Mouse (Mus musculus) midbrain, embryonic 13.5 days (tissue): ENCODE data around the gene Mgll. TPM values are rescaled to one million over a fixed set of nuclear protein-coding genes. Genes with fewer than 3 reads are reported as not detected.

ENCODE experiments used
- ATAC-seq: fragments of 200-750 bp; cut with Nextera tagmentation; 2 replicates; pipeline ENCODE4 v1.8.0; 2017; ENCODE audit warnings: mild to moderate bottlenecking, moderate TSS enrichment, moderate library complexity
- H3K27ac ChIP-seq: fragments of 300-500 bp; sonication (generic); 2 replicates; pipeline ENCODE4 v1.5.1; 2015; ENCODE audit warnings: inconsistent platforms, mild to moderate bottlenecking, moderate library complexity
- H3K27me3 ChIP-seq: fragments of 300-500 bp; sonication (generic); 2 replicates; pipeline ENCODE4 v1.6.1; 2015; ENCODE audit warnings: mild to moderate bottlenecking, inconsistent platforms
- H3K36me3 ChIP-seq: fragments of 300-500 bp; sonication (generic); 2 replicates; pipeline ENCODE4 v1.6.1; 2015; ENCODE audit warnings: mild to moderate bottlenecking, inconsistent platforms
- H3K4me1 ChIP-seq: fragments of 300-500 bp; sonication (generic); replicated peaks from 2 replicates; pipeline ENCODE4 v1.6.1; 2015; ENCODE audit warnings: inconsistent platforms
- H3K4me2 ChIP-seq: fragments of 300-500 bp; sonication (generic); replicated peaks from 2 replicates; pipeline ENCODE4 v1.6.1; 2015; ENCODE audit warnings: moderate library complexity, mild to moderate bottlenecking, inconsistent platforms
- H3K4me3 ChIP-seq: fragments of 300-500 bp; sonication (generic); replicated peaks from 2 replicates; pipeline ENCODE4 v1.5.1; 2015; ENCODE audit warnings: mild to moderate bottlenecking, inconsistent platforms
- H3K9ac ChIP-seq: fragments of 300-500 bp; sonication (generic); replicated peaks from 2 replicates; pipeline ENCODE4 v1.6.1; 2015; ENCODE audit warnings: mild to moderate bottlenecking, inconsistent platforms
- H3K9me3 ChIP-seq: fragments of 300-500 bp; sonication (generic); 2 replicates; pipeline ENCODE4 v1.6.1; 2016; ENCODE audit warnings: mild to moderate bottlenecking, inconsistent platforms
- WGBS: fragments of 180-500 bp; shearing (Covaris S2); methylation state at CpG from one replicate; pipeline ENCODE4 v1.1.7; 2015; 5-methylcytosine and 5-hydroxymethylcytosine counted together
- polyA plus RNA-seq: library from polyadenylated mRNA; unstranded; fragments of >200 nt; fragmentation: Nextera tagmentation; extraction: Ambion mirVana; gene quantifications from 2 replicates; pipeline ENCODE4 v1.2.1, GENCODE M21; 2015

Mgll gene
- polyA plus RNA-seq, 1 experiment from 2014 or later: 7.4 TPM

GRCm38 (mm10) chr6:88722906-88723305 is 1.3 kb upstream of the Mgll start:
- H3K4me2 ChIP-seq: no peak overlapping the region
- no peak overlapping the region for H3K9ac ChIP-seq
- 88% methylated on average over 2 of the region's 2 CpGs for WGBS
- H3K4me3 ChIP-seq: no peak overlapping the region
- no peak overlapping the region for H3K27ac ChIP-seq
- H3K36me3 ChIP-seq: no peaks in the 10 kb centered on the region
- H3K4me1 ChIP-seq: peaks cover 10% of the 10 kb centered on the region; the same call in 1 of the 2 replicates
- ATAC-seq: no peak
- peaks cover 55% of the 10 kb centered on the region for H3K27me3 ChIP-seq
- no peaks in the 10 kb centered on the region for H3K9me3 ChIP-seq

DNA sequence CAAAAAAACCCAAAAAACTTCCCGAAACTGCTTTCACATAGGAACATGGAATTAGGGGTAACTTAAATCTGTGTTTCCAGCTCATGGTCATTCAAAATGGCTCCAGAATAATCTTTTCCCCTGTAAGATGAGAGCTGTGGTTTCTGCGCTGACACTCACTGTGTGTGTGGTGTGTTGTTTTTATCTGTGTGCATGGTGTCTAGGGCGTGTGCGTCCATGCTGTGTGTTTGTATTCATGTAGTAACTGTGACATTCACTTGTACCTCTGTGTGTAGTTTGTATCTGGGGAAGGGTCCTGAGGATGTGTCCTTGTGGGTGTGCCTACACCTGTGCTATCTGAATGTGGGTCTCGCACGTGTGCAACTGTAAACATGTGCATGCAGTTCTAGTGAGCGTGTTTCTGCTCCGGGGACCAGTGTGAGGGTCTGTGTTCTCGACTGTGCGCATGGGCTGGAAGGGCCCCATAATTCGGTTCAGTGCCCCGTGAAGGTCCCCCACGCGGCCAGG is 353 bp upstream of the Mgll start:
- Histone ChIP-seq H3K4me1 (peaks cover 13% of the 10 kb centered on the region; the same call in 1 of the 2 replicates), H3K9me3 (no peaks in the 10 kb centered on the region), H3K27ac (no peak overlapping the region), H3K4me3 (peak overlapping the region; percentile 63), H3K36me3 (no peaks in the 10 kb centered on the region), H3K9ac (peak overlapping the region; percentile 75), H3K4me2 (peak overlapping the region; percentile 96), H3K27me3 (peaks cover 58% of the 10 kb centered on the region)
- ATAC-seq: peak; percentile 77
- 36% methylated on average over 14 of the region's 14 CpGs for WGBS

DNA sequence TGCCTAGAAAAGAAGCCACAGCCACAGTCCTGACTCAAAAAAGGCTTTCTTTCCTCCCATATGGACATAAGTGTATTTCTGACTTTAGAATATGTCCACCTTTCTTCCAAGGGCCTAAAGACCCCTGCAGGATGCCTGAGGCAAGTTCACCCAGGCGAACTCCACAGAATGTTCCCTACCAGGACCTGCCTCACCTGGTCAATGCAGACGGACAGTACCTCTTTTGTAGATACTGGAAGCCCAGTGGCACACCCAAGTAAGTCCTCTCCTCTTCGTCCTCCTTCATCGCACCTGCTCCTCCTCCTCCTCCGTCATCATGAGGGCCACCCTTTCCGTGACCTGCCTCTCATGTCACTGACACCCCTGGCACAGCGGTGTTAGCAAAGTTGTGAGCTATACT is 1.4 kb downstream of the Mgll start:
- H3K4me2 ChIP-seq: no peak overlapping the region
- no peak for ATAC-seq
- 64% methylated on average over 7 of the region's 7 CpGs for WGBS
- H3K27me3 ChIP-seq: peaks cover 62% of the 10 kb centered on the region
- H3K4me3 ChIP-seq: no peak overlapping the region
- peaks cover 13% of the 10 kb centered on the region; the same call in 1 of the 2 replicates for H3K4me1 ChIP-seq
- H3K9me3 ChIP-seq: no peaks in the 10 kb centered on the region
- no peak overlapping the region for H3K9ac ChIP-seq
- no peaks in the 10 kb centered on the region for H3K36me3 ChIP-seq
- no peak overlapping the region for H3K27ac ChIP-seq

DNA sequence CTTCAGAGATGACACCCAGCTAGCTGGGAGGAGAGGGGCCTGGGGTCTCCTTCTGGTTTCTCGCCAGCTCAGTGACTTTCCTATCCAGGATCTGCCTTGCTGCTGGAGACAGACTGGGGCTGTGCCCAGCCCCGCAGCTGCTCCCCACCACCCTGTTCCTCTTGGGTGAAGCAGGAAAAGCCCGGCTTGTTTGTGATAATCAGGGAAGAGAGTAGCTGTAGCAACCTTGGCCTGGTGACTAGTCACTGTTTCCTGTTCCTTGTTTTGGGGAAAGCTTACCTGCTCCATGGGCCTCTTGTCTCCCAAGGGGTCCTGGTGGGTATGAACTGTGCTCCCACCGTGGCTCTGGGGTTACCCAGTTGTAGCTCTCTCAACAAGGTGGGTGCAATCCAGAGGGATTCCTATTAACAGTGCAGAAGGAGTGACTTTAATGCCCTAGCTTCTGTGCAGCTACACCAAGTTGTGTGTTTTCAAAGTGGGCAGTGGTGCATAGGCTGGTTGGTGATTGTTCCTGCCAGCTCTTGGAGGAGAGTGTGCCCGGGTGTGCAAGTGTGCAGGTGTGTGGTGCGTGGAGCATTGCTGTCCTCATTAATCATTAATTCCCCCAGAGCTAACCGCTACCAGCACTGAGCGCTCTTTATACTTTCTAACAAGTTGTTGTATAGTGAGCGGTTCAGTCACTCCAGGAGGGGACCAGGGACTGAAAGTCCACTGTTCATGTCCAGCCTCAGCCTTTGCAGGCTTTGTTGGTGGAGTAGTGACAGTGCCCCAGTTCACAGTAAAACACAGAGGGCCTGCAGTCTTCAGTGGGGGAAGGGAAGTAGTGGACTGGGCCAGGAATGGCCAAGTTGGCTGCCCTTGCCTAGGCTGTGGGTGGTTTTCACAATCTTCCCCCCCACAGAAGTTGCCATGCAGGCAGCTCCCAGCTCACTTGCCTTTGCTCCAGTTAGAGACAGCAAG is 2.3 kb downstream of the Mgll start:
- H3K9ac ChIP-seq: no peak overlapping the region
- H3K36me3 ChIP-seq: no peaks in the 10 kb centered on the region
- WGBS: 72% methylated on average over 9 of the region's 9 CpGs
- no peaks in the 10 kb centered on the region for H3K9me3 ChIP-seq
- no peak overlapping the region for H3K4me2 ChIP-seq
- no peak for ATAC-seq
- peaks cover 64% of the 10 kb centered on the region for H3K27me3 ChIP-seq
- peaks cover 13% of the 10 kb centered on the region; the same call in 1 of the 2 replicates for H3K4me1 ChIP-seq
- no peak overlapping the region for H3K27ac ChIP-seq
- H3K4me3 ChIP-seq: no peak overlapping the region

- Histone ChIP-seq H3K9me3 (no peaks in the 10 kb centered on the region), H3K9ac (no peak overlapping the region), H3K4me2 (no peak overlapping the region), H3K27me3 (peaks cover 63% of the 10 kb centered on the region), H3K27ac (no peak overlapping the region), H3K36me3 (no peaks in the 10 kb centered on the region), H3K4me3 (no peak overlapping the region), H3K4me1 (peaks cover 13% of the 10 kb centered on the region; the same call in 1 of the 2 replicates)
- ATAC-seq: no peak
- WGBS: 89% methylated on average over 5 of the region's 5 CpGs
These were observed 3.3 kb downstream of the Mgll start for GRCm38 (mm10) chr6:88727490-88727889.

DNA sequence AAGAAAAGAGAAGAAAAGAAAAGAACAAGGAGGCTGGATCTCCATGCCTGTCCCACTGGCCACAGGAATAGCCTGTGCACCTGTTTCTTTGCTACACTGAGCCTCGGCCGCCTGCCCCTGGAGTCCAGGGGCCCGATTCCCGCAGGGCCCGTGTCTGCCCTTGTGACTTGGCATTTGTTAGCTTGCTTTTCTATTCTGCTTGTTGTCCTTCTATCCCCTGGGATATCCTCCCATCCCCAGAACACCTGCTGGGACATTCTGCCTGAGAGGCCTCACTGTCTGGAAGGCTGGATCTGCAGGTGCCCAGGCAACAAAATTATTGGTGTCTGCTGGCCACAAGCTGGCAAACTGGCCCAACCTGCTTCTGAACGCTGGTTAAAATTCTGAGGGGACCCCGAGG is 3.8 kb downstream of the Mgll start:
- Histone ChIP-seq H3K4me2 (no peak overlapping the region), H3K4me3 (no peak overlapping the region), H3K9me3 (no peaks in the 10 kb centered on the region), H3K36me3 (no peaks in the 10 kb centered on the region), H3K27ac (no peak overlapping the region), H3K4me1 (peaks cover 15% of the 10 kb centered on the region), H3K9ac (no peak overlapping the region), H3K27me3 (peaks cover 57% of the 10 kb centered on the region)
- WGBS: 60% methylated on average over 7 of the region's 7 CpGs
- no peak for ATAC-seq

DNA sequence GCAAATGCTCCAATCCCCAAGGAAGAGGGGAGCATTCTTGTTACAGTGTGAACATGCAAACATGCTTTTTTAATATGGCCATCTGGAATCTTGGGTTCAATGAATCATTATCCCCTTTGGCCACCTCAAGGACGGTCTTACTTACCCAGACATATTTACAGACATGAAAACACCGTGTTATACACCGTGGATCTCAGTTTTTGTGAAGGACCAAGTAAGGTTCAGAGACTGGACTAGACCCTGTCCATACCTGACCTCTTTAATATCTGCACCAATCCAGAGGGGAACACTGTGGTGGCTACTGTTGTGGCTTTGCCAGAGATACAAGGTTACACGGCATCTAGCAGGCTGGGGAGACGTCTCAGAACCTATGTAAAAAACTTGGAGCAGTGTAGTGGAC is 4.3 kb downstream of the Mgll start:
- H3K36me3 ChIP-seq: no peaks in the 10 kb centered on the region
- no peak for ATAC-seq
- H3K9ac ChIP-seq: no peak overlapping the region
- H3K4me2 ChIP-seq: no peak overlapping the region
- peaks cover 53% of the 10 kb centered on the region for H3K27me3 ChIP-seq
- WGBS: 89% methylated on average over 5 of the region's 5 CpGs
- H3K27ac ChIP-seq: no peak overlapping the region
- no peak overlapping the region for H3K4me3 ChIP-seq
- H3K4me1 ChIP-seq: peaks cover 17% of the 10 kb centered on the region
- H3K9me3 ChIP-seq: no peaks in the 10 kb centered on the region

GRCm38 (mm10) chr6:88731211-88731751 is 7.1 kb downstream of the Mgll start:
- WGBS: 91% methylated on average over 11 of the region's 11 CpGs
- Histone ChIP-seq H3K4me3 (no peak overlapping the region), H3K9ac (no peak overlapping the region), H3K4me2 (no peak overlapping the region), H3K4me1 (peaks cover 8% of the 10 kb centered on the region; the same call in 1 of the 2 replicates), H3K27ac (no peak overlapping the region), H3K27me3 (peaks cover 27% of the 10 kb centered on the region), H3K36me3 (no peaks in the 10 kb centered on the region), H3K9me3 (no peaks in the 10 kb centered on the region)
- ATAC-seq: no peak

DNA sequence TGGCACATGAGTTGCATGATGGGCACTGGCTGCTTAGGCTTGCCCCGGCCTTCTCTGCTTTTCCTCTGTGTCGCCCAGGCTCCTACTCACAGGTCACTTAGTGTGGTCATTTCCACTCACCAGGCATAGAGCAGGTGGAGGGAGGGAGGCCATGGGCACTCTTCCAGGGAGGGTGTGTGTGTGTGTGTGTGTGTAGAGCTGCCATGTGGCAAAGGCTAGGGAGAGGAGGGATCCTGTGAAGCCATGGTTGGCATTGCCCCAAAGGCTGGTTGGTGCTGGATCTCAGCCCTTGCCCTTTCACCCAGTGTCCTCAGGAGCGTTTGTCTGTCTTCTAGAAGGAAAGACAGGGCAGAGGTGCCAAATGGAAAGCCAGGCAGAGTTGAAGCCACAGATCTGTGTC is 7.8 kb downstream of the Mgll start:
- Histone ChIP-seq H3K27ac (no peak overlapping the region), H3K9ac (no peak overlapping the region), H3K4me3 (no peak overlapping the region), H3K36me3 (no peaks in the 10 kb centered on the region), H3K4me1 (peaks cover 10% of the 10 kb centered on the region; the same call in 1 of the 2 replicates), H3K27me3 (peaks cover 21% of the 10 kb centered on the region), H3K4me2 (no peak overlapping the region), H3K9me3 (no peaks in the 10 kb centered on the region)
- 92% methylated on average over 3 of the region's 3 CpGs for WGBS
- no peak for ATAC-seq

- H3K36me3 ChIP-seq: no peaks in the 10 kb centered on the region
- H3K27ac ChIP-seq: no peak overlapping the region; the same call in 1 of the 2 replicates
- 51% methylated on average over 17 of the region's 17 CpGs for WGBS
- peaks cover 10% of the 10 kb centered on the region; the same call in 1 of the 2 replicates for H3K4me1 ChIP-seq
- no peak overlapping the region for H3K9ac ChIP-seq
- no peak for ATAC-seq
- H3K4me3 ChIP-seq: no peak overlapping the region
- peaks cover 13% of the 10 kb centered on the region for H3K27me3 ChIP-seq
- H3K4me2 ChIP-seq: no peak overlapping the region
- no peaks in the 10 kb centered on the region for H3K9me3 ChIP-seq
These were observed 8.7 kb downstream of the Mgll start for GRCm38 (mm10) chr6:88732643-88733613.

- H3K4me2 ChIP-seq: no peak overlapping the region
- no peaks in the 10 kb centered on the region for H3K9me3 ChIP-seq
- H3K27me3 ChIP-seq: peaks cover 4% of the 10 kb centered on the region
- no peak for ATAC-seq
- H3K4me1 ChIP-seq: peaks cover 7% of the 10 kb centered on the region; the same call in 1 of the 2 replicates
- no peak overlapping the region for H3K4me3 ChIP-seq
- H3K9ac ChIP-seq: no peak overlapping the region
- WGBS: 85% methylated on average over 8 of the region's 8 CpGs
- H3K27ac ChIP-seq: no peak overlapping the region
- H3K36me3 ChIP-seq: no peaks in the 10 kb centered on the region
These were observed 12.1 kb downstream of the Mgll start for GRCm38 (mm10) chr6:88736337-88736736.
